Mouse (Mus musculus): Measurements from ENCODE around the gene Noxa1.
A peak's percentile ranks its signal among the peaks of the same experiment; 100 is the strongest.

The Noxa1 gene

GRCm38 (mm10) chr2:25098005-25098615 is 3.2 kb upstream of the Noxa1 start:
- DNase-seq (ENCODE audit: low read depth) = no peak

- DNase-seq (ENCODE audit: low read depth) = no peak
Observed at GRCm38 (mm10) chr2:25094785-25095108, 202 bp downstream of the Noxa1 start.

- peak; percentile 79 for DNase-seq (ENCODE audit: low read depth)
Observed at GRCm38 (mm10) chr2:25088636-25089035, 6.3 kb downstream of the Noxa1 start.

GRCm38 (mm10) chr2:25087842-25088241 is 7.1 kb downstream of the Noxa1 start:
- no peak for DNase-seq (ENCODE audit: low read depth)

GRCm38 (mm10) chr2:25085571-25085970 is 9.4 kb downstream of the Noxa1 start:
- DNase-seq (ENCODE audit: low read depth) = no peak

- no peak for DNase-seq (ENCODE audit: low read depth)
Observed at GRCm38 (mm10) chr2:25083697-25084096, 11.3 kb downstream of the Noxa1 start.

GRCm38 (mm10) chr2:25080076-25080475 is 14.9 kb downstream of the Noxa1 start, which contains the start of gene Entpd8:
TSS of gene Entpd8 (plus strand) at chr2:25080304.
- no peak for DNase-seq (ENCODE audit: low read depth)

GRCm38 (mm10) chr2:25078967-25079366 is 16.0 kb downstream of the Noxa1 start:
- DNase-seq (ENCODE audit: low read depth) = no peak

GRCm38 (mm10) chr2:25075506-25075905 is 19.4 kb downstream of the Noxa1 start:
- peak; percentile 48 for DNase-seq (ENCODE audit: low read depth)

- peak; percentile 41 for DNase-seq (ENCODE audit: low read depth)
Observed at GRCm38 (mm10) chr2:25072398-25072797, 22.6 kb downstream of the Noxa1 start.

GRCm38 (mm10) chr2:25069537-25069936 is 25.4 kb downstream of the Noxa1 start:
- DNase-seq (ENCODE audit: low read depth) = no peak

- DNase-seq (ENCODE audit: low read depth) = no peak
Observed at GRCm38 (mm10) chr2:25066552-25066951, 28.4 kb downstream of the Noxa1 start.

- DNase-seq (ENCODE audit: low read depth) = peak; percentile 55
Observed at GRCm38 (mm10) chr2:25065537-25065936, 29.4 kb downstream of the Noxa1 start.

- no peak for DNase-seq (ENCODE audit: low read depth)
Observed at GRCm38 (mm10) chr2:25064285-25064684, 30.7 kb downstream of the Noxa1 start.

GRCm38 (mm10) chr2:25063523-25063922 is 31.4 kb downstream of the Noxa1 start:
- no peak for DNase-seq (ENCODE audit: low read depth)

- no peak for DNase-seq (ENCODE audit: low read depth)
Observed at GRCm38 (mm10) chr2:25058926-25059325, 36.0 kb downstream of the Noxa1 start.

- DNase-seq (ENCODE audit: low read depth) = no peak
Observed at GRCm38 (mm10) chr2:25055409-25056155, 39.4 kb downstream of the Noxa1 start.

GRCm38 (mm10) chr2:25055068-25055405 is 39.9 kb downstream of the Noxa1 start:
- DNase-seq (ENCODE audit: low read depth) = no peak

GRCm38 (mm10) chr2:25054221-25055067 is 40.5 kb downstream of the Noxa1 start, which contains the start of gene Nsmf:
TSS of gene Nsmf (plus strand) at chr2:25054355.
- DNase-seq (ENCODE audit: low read depth) = peak; percentile 84

- no peak for DNase-seq (ENCODE audit: low read depth)
Observed at GRCm38 (mm10) chr2:25053101-25053500, 41.8 kb downstream of the Noxa1 start.

GRCm38 (mm10) chr2:25051450-25051849 is 43.5 kb downstream of the Noxa1 start:
- no peak for DNase-seq (ENCODE audit: low read depth)

GRCm38 (mm10) chr2:25050921-25051320 is 44.0 kb downstream of the Noxa1 start:
- no peak for DNase-seq (ENCODE audit: low read depth)

- no peak for DNase-seq (ENCODE audit: low read depth)
Observed at GRCm38 (mm10) chr2:25040089-25040488, 54.9 kb downstream of the Noxa1 start.
